Mouse (Mus musculus): ENCODE measurements around the gene Ugt2b5. TPM values are rescaled to one million over a fixed set of nuclear protein-coding genes. Genes with fewer than 3 reads are reported as not detected.

Ugt2b5 gene
- polyA plus RNA-seq, 1 experiment from 2014 or later, result 0.08 TPM

GRCm38 (mm10) chr5:87086269-87086668 is 53.8 kb downstream of the Ugt2b5 start:
- Histone ChIP-seq H3K36me3 (ENCODE audit: control insufficient read depth, insufficient read depth) (no peaks in the 10 kb centered on the region), H3K4me3 (ENCODE audit: low read length) (no peak overlapping the region), H3K27me3 (ENCODE audit: control insufficient read depth, insufficient read depth, low read length) (no peaks in the 10 kb centered on the region), H3K4me1 (ENCODE audit: control insufficient read depth, insufficient read depth, low read length) (no peaks in the 10 kb centered on the region), H3K9me3 (replicated peaks; ENCODE audit: control insufficient read depth, low read length) (no peaks in the 10 kb centered on the region), H3K27ac (ENCODE audit: low read length) (no peak overlapping the region), H3K9ac (ENCODE audit: low read length) (no peak overlapping the region), H3K4me2 (ENCODE audit: low read depth, low read length) (no peak overlapping the region)
- 57% methylated on average over 3 of the region's 3 CpGs for WGBS
- ATAC-seq (replicated peaks; ENCODE audit: extremely low read depth, insufficient read depth, low FRiP score), result no peak

Other genes with a start within 250 kb of the Ugt2b5 start
- gene Ugt2b34, start 233.4 kb downstream of the Ugt2b5 start, polyA plus RNA-seq (2015; fragmentation: Nextera tagmentation; extraction: Ambion mirVana), result 0.12 and 0.34 TPM in 2 replicates
- gene Ugt2b1, start 213.8 kb downstream of the Ugt2b5 start, polyA plus RNA-seq (2015; fragmentation: Nextera tagmentation; extraction: Ambion mirVana), result not detected in 2 replicates
- gene Ugt2b35, start 139.5 kb downstream of the Ugt2b5 start, polyA plus RNA-seq (2015; fragmentation: Nextera tagmentation; extraction: Ambion mirVana), result not detected in 2 replicates
- not detected in 2 replicates for gene Ugt2b36, start 47.8 kb downstream of the Ugt2b5 start, polyA plus RNA-seq (2015; fragmentation: Nextera tagmentation; extraction: Ambion mirVana)
- gene Ugt2b37, start 114.5 kb upstream of the Ugt2b5 start, polyA plus RNA-seq (2015; fragmentation: Nextera tagmentation; extraction: Ambion mirVana), result not detected in 2 replicates
- not detected in 2 replicates for gene Ugt2a3, start 196.9 kb upstream of the Ugt2b5 start, polyA plus RNA-seq (2015; fragmentation: Nextera tagmentation; extraction: Ambion mirVana)